Mouse (Mus musculus) liver, adult 2 months (tissue): ENCODE data around the gene Upk3b. TPM values are rescaled to one million over a fixed set of nuclear protein-coding genes. Genes with fewer than 3 reads are reported as not detected.

Experiments
- DNase-seq: peaks from one replicate; pipeline ENCODE4 v3.0.0-alpha.2; 2011; ENCODE audit warnings: low read depth, low spot score; ENCODE audit errors: extremely low read depth
- H3K27ac ChIP-seq: fragments of 200-500 bp; replicated peaks from 2 replicates; pipeline ENCODE4 v1.5.1; 2012; ENCODE audit warnings: low read depth, mild to moderate bottlenecking, control low read depth, inconsistent platforms, low read length; ENCODE audit not compliant: insufficient read depth
- H3K27me3 ChIP-seq: fragments of 200-500 bp; 2 replicates; pipeline ENCODE4 v1.6.1; 2012; ENCODE audit warnings: mild to moderate bottlenecking, moderate library complexity, low read length, inconsistent platforms; ENCODE audit not compliant: control insufficient read depth, insufficient read depth
- H3K36me3 ChIP-seq: fragments of 200-500 bp; 2 replicates; pipeline ENCODE4 v1.6.1; 2012; ENCODE audit warnings: low read length, inconsistent platforms; ENCODE audit not compliant: control insufficient read depth, insufficient read depth
- H3K4me1 ChIP-seq: fragments of 200-500 bp; 2 replicates; pipeline ENCODE4 v1.6.1; 2011; ENCODE audit warnings: low read length; ENCODE audit not compliant: control insufficient read depth, insufficient read depth
- H3K4me3 ChIP-seq: fragments of 200-500 bp; 2 replicates; pipeline ENCODE4 v1.5.1; 2011; ENCODE audit warnings: low read depth, mild to moderate bottlenecking, control low read depth, low read length, moderate library complexity; ENCODE audit not compliant: insufficient read depth
- H3K79me2 ChIP-seq: fragments of 200-500 bp; 2 replicates; pipeline ENCODE4 v1.6.1; 2012; ENCODE audit warnings: inconsistent platforms, mild to moderate bottlenecking, low read length, moderate library complexity; ENCODE audit not compliant: control insufficient read depth, insufficient read depth
- H3K9ac ChIP-seq: fragments of 200-500 bp; 2 replicates; pipeline ENCODE4 v1.6.1; 2012; ENCODE audit warnings: low read depth, mild to moderate bottlenecking, control low read depth, inconsistent platforms, low read length
- CTCF ChIP-seq: fragments of 200-500 bp; IDR thresholded peaks from 2 replicates; pipeline ENCODE4 v1.5.1; 2011; ENCODE audit warnings: low read depth, low read length, control low read depth
- POLR2A ChIP-seq: fragments of 200-500 bp; IDR thresholded peaks from 2 replicates; pipeline ENCODE4 v1.6.1; 2011; ENCODE audit warnings: low read length, control low read depth; ENCODE audit not compliant: insufficient read depth; ENCODE audit errors: extremely low read depth
- WGBS: fragments of 180-500 bp; shearing (Covaris S2); methylation state at CpG from one replicate; pipeline ENCODE4 v1.1.7; 2018; 5-methylcytosine and 5-hydroxymethylcytosine counted together
- polyA plus RNA-seq: library from polyadenylated mRNA; depleted of rRNA; stranded (reverse); fragments of >200 nt; gene quantifications from 2 replicates; pipeline ENCODE4 v1.2.3, GENCODE M21; 2012
- total RNA-seq: library from RNA; depleted of rRNA; stranded (reverse); fragments of >200 nt; gene quantifications from 2 replicates; pipeline ENCODE4 v1.2.3, GENCODE M21; 2014

Upk3b gene
- total and polyA plus RNA-seq, 2 experiments, result 0.55 to 1.3 TPM

- no peak overlapping the region for H3K4me3 ChIP-seq
- H3K36me3 ChIP-seq, result peaks cover 6% of the 10 kb centered on the region; the same call in 1 of the 2 replicates
- H3K4me1 ChIP-seq, result peaks cover 2% of the 10 kb centered on the region
- no peaks in the 10 kb centered on the region for H3K79me2 ChIP-seq
- WGBS, result 88% methylated on average over 10 of the region's 10 CpGs
- DNase-seq, result no peak
- TF ChIP-seq CTCF (no peak), POLR2A (no peak)
- no peak overlapping the region for H3K27ac ChIP-seq
- no peaks in the 10 kb centered on the region for H3K27me3 ChIP-seq
- no peak overlapping the region for H3K9ac ChIP-seq
Measured at GRCm38 (mm10) chr5:136014877-136015276, 23.4 kb upstream of the Upk3b start.

GRCm38 (mm10) chr5:136015586-136015985 is 22.7 kb upstream of the Upk3b start:
- DNase-seq, result no peak
- H3K27ac ChIP-seq, result 0 out of 2 replicates have a peak overlapping the region, but pooled peaks have one; percentile 37
- peaks cover 2% of the 10 kb centered on the region for H3K4me1 ChIP-seq
- no peaks in the 10 kb centered on the region for H3K27me3 ChIP-seq
- peaks cover 6% of the 10 kb centered on the region; the same call in 1 of the 2 replicates for H3K36me3 ChIP-seq
- no peak overlapping the region for H3K4me3 ChIP-seq
- 84% methylated on average over 10 of the region's 10 CpGs for WGBS
- no peak for TF ChIP-seq POLR2A
- TF ChIP-seq CTCF, result no peak
- no peak overlapping the region for H3K9ac ChIP-seq
- H3K79me2 ChIP-seq, result no peaks in the 10 kb centered on the region

GRCm38 (mm10) chr5:136016014-136016876 is 22.1 kb upstream of the Upk3b start:
- no peaks in the 10 kb centered on the region for H3K79me2 ChIP-seq
- no peak overlapping the region for H3K27ac ChIP-seq
- no peak for DNase-seq
- H3K36me3 ChIP-seq, result peaks cover 6% of the 10 kb centered on the region; the same call in 1 of the 2 replicates
- WGBS, result 87% methylated on average over 10 of the region's 10 CpGs
- no peak overlapping the region for H3K9ac ChIP-seq
- H3K4me1 ChIP-seq, result peaks cover 2% of the 10 kb centered on the region
- no peak overlapping the region for H3K4me3 ChIP-seq
- TF ChIP-seq POLR2A (no peak), CTCF (no peak)
- H3K27me3 ChIP-seq, result no peaks in the 10 kb centered on the region

- no peak for DNase-seq
- H3K79me2 ChIP-seq, result no peaks in the 10 kb centered on the region
- H3K4me3 ChIP-seq, result no peak overlapping the region
- H3K27ac ChIP-seq, result no peak overlapping the region
- TF ChIP-seq CTCF (no peak), POLR2A (no peak)
- H3K9ac ChIP-seq, result no peak overlapping the region
- H3K27me3 ChIP-seq, result no peaks in the 10 kb centered on the region
- H3K4me1 ChIP-seq, result peaks cover 2% of the 10 kb centered on the region
- peaks cover 2% of the 10 kb centered on the region; the same call in 1 of the 2 replicates for H3K36me3 ChIP-seq
- WGBS, result 93% methylated on average over 6 of the region's 6 CpGs
Measured at GRCm38 (mm10) chr5:136017262-136017661, 21.0 kb upstream of the Upk3b start.

GRCm38 (mm10) chr5:136018726-136019125 is 19.6 kb upstream of the Upk3b start:
- Histone ChIP-seq H3K4me3 (no peak overlapping the region), H3K79me2 (no peaks in the 10 kb centered on the region), H3K36me3 (no peaks in the 10 kb centered on the region; the same call in 1 of the 2 replicates), H3K9ac (no peak overlapping the region), H3K27ac (no peak overlapping the region), H3K27me3 (no peaks in the 10 kb centered on the region), H3K4me1 (peaks cover 2% of the 10 kb centered on the region)
- TF ChIP-seq POLR2A, result no peak
- TF ChIP-seq CTCF, result no peak
- 33% methylated on average over 2 of the region's 2 CpGs for WGBS
- no peak for DNase-seq

- Histone ChIP-seq H3K27ac (no peak overlapping the region), H3K27me3 (no peaks in the 10 kb centered on the region), H3K9ac (no peak overlapping the region), H3K79me2 (no peaks in the 10 kb centered on the region), H3K36me3 (no peaks in the 10 kb centered on the region; the same call in 1 of the 2 replicates), H3K4me3 (no peak overlapping the region), H3K4me1 (peaks cover 2% of the 10 kb centered on the region)
- WGBS, result 70% methylated on average over 1 of the region's 1 CpGs
- no peak for DNase-seq
- TF ChIP-seq CTCF, result no peak
- TF ChIP-seq POLR2A, result no peak
Measured at GRCm38 (mm10) chr5:136019907-136020306, 18.4 kb upstream of the Upk3b start.
